Mouse (Mus musculus): ENCODE results near the gene Spsb2.

- TF ChIP-seq POLR2A (IDR thresholded peaks at IDR 0.05; ENCODE audit: borderline replicate concordance, control insufficient read depth, low read depth, low read length) (peak; percentile 70), CTCF (IDR thresholded peaks at IDR 0.05; ENCODE audit: control insufficient read depth, insufficient read depth, low read length) (0 out of 2 replicates have a peak, but pooled peaks have one; percentile 6)
Measured at GRCm38 (mm10) chr6:124813933-124814332, 5.5 kb downstream of the Spsb2 start, which contains the start of gene Tpi1.
